Mouse (Mus musculus): ENCODE measurements around the gene Wipf1. TPM values are rescaled to one million over a fixed set of nuclear protein-coding genes. Genes with fewer than 3 reads are reported as not detected.

Wipf1 gene
- polyA plus RNA-seq, 1 experiment from 2014 or later = 7.8 TPM

GRCm38 (mm10) chr2:73454186-73454585, 75.3 kb downstream of the Wipf1 start:
- Histone ChIP-seq H3K27ac (no peak overlapping the region), H3K27me3 (ENCODE audit: insufficient read depth, poor library complexity, severe bottlenecking) (no peaks in the 10 kb centered on the region), H3K9me3 (no peaks in the 10 kb centered on the region), H3K36me3 (no peaks in the 10 kb centered on the region), H3K4me1 (peaks cover 10% of the 10 kb centered on the region), H3K4me3 (no peak overlapping the region)
- WGBS = 82% methylated on average over 4 of the region's 4 CpGs
- DNase-seq (ENCODE audit: low spot score) = no peak

GRCm38 (mm10) chr2:73453717-73454116, 75.8 kb downstream of the Wipf1 start:
- no peak for DNase-seq (ENCODE audit: low spot score)
- no peak overlapping the region for H3K27ac ChIP-seq
- H3K4me3 ChIP-seq = no peak overlapping the region
- H3K4me1 ChIP-seq = peaks cover 10% of the 10 kb centered on the region
- no peaks in the 10 kb centered on the region for H3K27me3 ChIP-seq (ENCODE audit: insufficient read depth, poor library complexity, severe bottlenecking)
- H3K9me3 ChIP-seq = no peaks in the 10 kb centered on the region
- whole genome bisulfite sequencing = 54% methylated on average over 4 of the region's 4 CpGs
- H3K36me3 ChIP-seq = no peaks in the 10 kb centered on the region

- DNase-seq (ENCODE audit: low spot score) = no peak
- no peak overlapping the region for H3K4me3 ChIP-seq
- H3K36me3 ChIP-seq = no peaks in the 10 kb centered on the region
- no peaks in the 10 kb centered on the region for H3K27me3 ChIP-seq (ENCODE audit: insufficient read depth, poor library complexity, severe bottlenecking)
- WGBS = 89% methylated on average over 5 of the region's 5 CpGs
- peaks cover 10% of the 10 kb centered on the region for H3K4me1 ChIP-seq
- H3K27ac ChIP-seq = no peak overlapping the region
- H3K9me3 ChIP-seq = no peaks in the 10 kb centered on the region
Measured at GRCm38 (mm10) chr2:73453085-73453484, 76.4 kb downstream of the Wipf1 start.

GRCm38 (mm10) chr2:73452556-73452955, 77.0 kb downstream of the Wipf1 start:
- H3K36me3 ChIP-seq = no peaks in the 10 kb centered on the region
- no peak overlapping the region for H3K4me3 ChIP-seq
- H3K9me3 ChIP-seq = no peaks in the 10 kb centered on the region
- 68% methylated on average over 7 of the region's 7 CpGs for WGBS
- H3K4me1 ChIP-seq = peaks cover 10% of the 10 kb centered on the region
- H3K27ac ChIP-seq = no peak overlapping the region
- no peaks in the 10 kb centered on the region for H3K27me3 ChIP-seq (ENCODE audit: insufficient read depth, poor library complexity, severe bottlenecking)
- no peak for DNase-seq (ENCODE audit: low spot score)

GRCm38 (mm10) chr2:73451541-73451940, 78.0 kb downstream of the Wipf1 start:
- 93% methylated on average over 3 of the region's 3 CpGs for WGBS
- Histone ChIP-seq H3K4me3 (no peak overlapping the region), H3K27ac (no peak overlapping the region), H3K9me3 (no peaks in the 10 kb centered on the region), H3K4me1 (peaks cover 10% of the 10 kb centered on the region), H3K36me3 (0 out of 2 replicates have a peak, but pooled peaks cover 4% of the 10 kb centered on the region), H3K27me3 (ENCODE audit: insufficient read depth, poor library complexity, severe bottlenecking) (no peaks in the 10 kb centered on the region)
- no peak for DNase-seq (ENCODE audit: low spot score)

GRCm38 (mm10) chr2:73450172-73450715, 79.3 kb downstream of the Wipf1 start:
- Histone ChIP-seq H3K4me3 (no peak overlapping the region), H3K27me3 (ENCODE audit: insufficient read depth, poor library complexity, severe bottlenecking) (no peaks in the 10 kb centered on the region), H3K36me3 (0 out of 2 replicates have a peak, but pooled peaks cover 7% of the 10 kb centered on the region), H3K9me3 (no peaks in the 10 kb centered on the region), H3K4me1 (peaks cover 10% of the 10 kb centered on the region), H3K27ac (0 out of 2 replicates have a peak overlapping the region, but pooled peaks have one; percentile 23)
- WGBS = 74% methylated on average over 6 of the region's 6 CpGs
- no peak for DNase-seq (ENCODE audit: low spot score)

GRCm38 (mm10) chr2:73443985-73444384, 85.5 kb downstream of the Wipf1 start:
- H3K36me3 ChIP-seq = peaks cover 31% of the 10 kb centered on the region
- no peaks in the 10 kb centered on the region for H3K27me3 ChIP-seq (ENCODE audit: insufficient read depth, poor library complexity, severe bottlenecking)
- H3K9me3 ChIP-seq = no peaks in the 10 kb centered on the region
- WGBS = 86% methylated on average over 10 of the region's 10 CpGs
- peaks cover 4% of the 10 kb centered on the region; the same call in 1 of the 2 replicates for H3K4me1 ChIP-seq
- DNase-seq (ENCODE audit: low spot score) = no peak
- H3K27ac ChIP-seq = no peak overlapping the region
- H3K4me3 ChIP-seq = no peak overlapping the region

GRCm38 (mm10) chr2:73442015-73442414, 87.5 kb downstream of the Wipf1 start:
- Histone ChIP-seq H3K4me3 (no peak overlapping the region), H3K27ac (no peak overlapping the region), H3K9me3 (no peaks in the 10 kb centered on the region), H3K27me3 (ENCODE audit: insufficient read depth, poor library complexity, severe bottlenecking) (no peaks in the 10 kb centered on the region), H3K36me3 (peaks cover 43% of the 10 kb centered on the region), H3K4me1 (peaks cover 7% of the 10 kb centered on the region)
- WGBS = 77% methylated on average over 2 of the region's 2 CpGs
- no peak for DNase-seq (ENCODE audit: low spot score)

- no peaks in the 10 kb centered on the region for H3K27me3 ChIP-seq (ENCODE audit: insufficient read depth, poor library complexity, severe bottlenecking)
Measured at GRCm38 (mm10) chr2:73440319-73440718, 89.2 kb downstream of the Wipf1 start.

GRCm38 (mm10) chr2:73436976-73437375, 92.6 kb downstream of the Wipf1 start:
- Histone ChIP-seq H3K9me3 (no peaks in the 10 kb centered on the region), H3K27ac (peak overlapping the region; percentile 33; the same call in 1 of the 2 replicates), H3K4me3 (0 out of 2 replicates have a peak overlapping the region, but pooled peaks have one; percentile 13), H3K4me1 (peaks cover 13% of the 10 kb centered on the region), H3K27me3 (ENCODE audit: insufficient read depth, poor library complexity, severe bottlenecking) (no peaks in the 10 kb centered on the region), H3K36me3 (peaks cover 52% of the 10 kb centered on the region)
- 38% methylated on average over 18 of the region's 18 CpGs for WGBS
- no peak for DNase-seq (ENCODE audit: low spot score)

More at GRCm38 (mm10) chr2:73440319-73440718, 89.2 kb downstream of the Wipf1 start:
- H3K36me3 ChIP-seq = peaks cover 49% of the 10 kb centered on the region
- 85% methylated on average over 2 of the region's 2 CpGs for WGBS
- H3K4me1 ChIP-seq = peaks cover 10% of the 10 kb centered on the region
- no peaks in the 10 kb centered on the region for H3K9me3 ChIP-seq
- H3K4me3 ChIP-seq = no peak overlapping the region
- no peak for DNase-seq (ENCODE audit: low spot score)
- no peak overlapping the region for H3K27ac ChIP-seq

GRCm38 (mm10) chr2:73435847-73436246, 93.7 kb downstream of the Wipf1 start:
- WGBS = 85% methylated on average over 2 of the region's 2 CpGs
- Histone ChIP-seq H3K27ac (no peak overlapping the region), H3K27me3 (ENCODE audit: insufficient read depth, poor library complexity, severe bottlenecking) (no peaks in the 10 kb centered on the region), H3K9me3 (no peaks in the 10 kb centered on the region), H3K4me1 (peaks cover 13% of the 10 kb centered on the region), H3K4me3 (no peak overlapping the region), H3K36me3 (peaks cover 55% of the 10 kb centered on the region)
- no peak for DNase-seq (ENCODE audit: low spot score)

- WGBS = 35% methylated on average over 14 of the region's 14 CpGs
- H3K36me3 ChIP-seq = peaks cover 32% of the 10 kb centered on the region
- peak overlapping the region; percentile 20; the same call in 1 of the 2 replicates for H3K4me3 ChIP-seq
- H3K27ac ChIP-seq = peak overlapping the region; percentile 59; the same call in 1 of the 2 replicates
- H3K4me1 ChIP-seq = peaks cover 9% of the 10 kb centered on the region
- no peaks in the 10 kb centered on the region for H3K27me3 ChIP-seq (ENCODE audit: insufficient read depth, poor library complexity, severe bottlenecking)
- no peaks in the 10 kb centered on the region for H3K9me3 ChIP-seq
- no peak for DNase-seq (ENCODE audit: low spot score)
Measured at GRCm38 (mm10) chr2:73431959-73432396, 97.6 kb downstream of the Wipf1 start.

GRCm38 (mm10) chr2:73428803-73429468, 100.6 kb downstream of the Wipf1 start:
- Histone ChIP-seq H3K27ac (0 out of 2 replicates have a peak overlapping the region, but pooled peaks have one; percentile 64), H3K4me3 (no peak overlapping the region), H3K9me3 (no peaks in the 10 kb centered on the region), H3K4me1 (peaks cover 7% of the 10 kb centered on the region), H3K36me3 (peaks cover 15% of the 10 kb centered on the region), H3K27me3 (ENCODE audit: insufficient read depth, poor library complexity, severe bottlenecking) (no peaks in the 10 kb centered on the region)
- no peak for DNase-seq (ENCODE audit: low spot score)
- 63% methylated on average over 21 of the region's 21 CpGs for WGBS
